Mouse (Mus musculus): Measurements from ENCODE around the gene Tjp3.

DNA sequence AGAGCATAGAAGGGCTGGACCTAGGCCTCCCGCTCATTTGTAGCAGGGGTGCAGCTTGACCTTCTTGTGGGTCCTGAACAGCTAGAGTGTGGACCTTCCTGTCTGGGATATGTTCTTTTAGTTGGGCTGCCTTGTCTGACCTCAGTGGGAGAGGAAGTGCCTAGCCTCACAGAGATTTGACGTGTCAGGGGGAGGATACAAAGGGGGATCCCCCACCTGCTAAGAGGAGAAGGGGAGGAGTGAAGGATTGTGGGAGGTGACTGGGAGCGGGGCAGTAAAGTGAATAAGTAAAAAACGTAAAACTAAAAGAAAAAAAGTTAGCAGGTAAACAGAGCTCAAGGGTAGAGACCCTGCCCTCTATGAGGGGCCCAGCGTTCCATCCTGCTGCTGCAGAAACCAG lies 18.2 kb upstream of the Tjp3 start:
- TF ChIP-seq CTCF (IDR thresholded peaks at IDR 0.05; ENCODE audit: low read depth) (no peak), EP300 (optimal IDR thresholded peaks at IDR 0.05) (no peak)
